Mouse (Mus musculus): Measurements from ENCODE around the gene Idh3g. TPM values are rescaled to one million over a fixed set of nuclear protein-coding genes. Genes with fewer than 3 reads are reported as not detected.

Idh3g gene
- 224 and 230 TPM in 2 replicates for polyA plus RNA-seq (2015; fragmentation: Nextera tagmentation; extraction: Ambion mirVana)

DNA sequence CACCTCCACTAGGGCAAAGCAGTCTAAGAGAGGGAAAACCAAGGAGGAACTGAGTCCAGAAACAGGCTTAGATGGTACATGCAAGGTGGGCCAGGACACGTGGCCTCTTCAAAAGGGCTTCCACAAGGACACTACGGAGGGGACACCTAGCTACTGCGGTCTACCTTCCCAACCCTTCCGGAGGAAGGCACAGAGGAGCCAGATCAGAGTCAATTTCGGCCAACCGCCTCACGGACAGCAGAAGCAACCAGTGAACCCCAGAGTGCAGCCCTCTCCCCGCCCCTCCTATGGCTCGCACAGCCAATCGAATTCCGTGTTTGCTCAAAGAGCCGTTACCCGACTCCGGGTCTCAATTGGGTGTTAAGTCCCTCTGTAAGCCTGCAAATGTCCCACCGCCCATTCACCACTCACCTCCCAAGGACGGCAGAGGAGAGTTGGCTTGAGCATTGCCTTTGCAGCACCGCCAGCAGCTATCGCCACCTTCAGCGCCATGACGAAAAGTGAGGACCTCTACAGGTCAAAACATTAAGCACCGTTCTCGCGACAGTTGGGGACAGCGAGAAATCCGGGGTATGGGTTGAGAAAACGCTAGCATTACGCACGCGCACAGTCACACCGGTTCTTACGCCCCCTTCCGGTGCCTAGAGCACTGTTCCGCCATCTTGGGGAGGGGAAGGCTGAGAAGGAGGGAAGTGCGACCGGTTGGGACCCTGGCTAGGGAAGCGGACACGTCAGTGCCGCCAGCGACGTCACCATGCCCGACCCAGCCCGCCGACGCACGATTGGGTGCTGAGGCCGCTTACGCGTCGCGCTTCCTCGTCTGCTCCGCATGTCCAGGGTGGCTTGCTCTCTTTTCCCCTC is at the start of gene Idh3g, which contains the start of gene Ssr4:
Gene Idh3g (minus strand): TSS at position 534 of the 861 bp plus-strand sequence.
Gene Ssr4 (plus strand): TSS at position 665 of the 861 bp plus-strand sequence.
- Histone ChIP-seq H3K4me1 (peaks cover 31% of the 10 kb centered on the region), H3K9me3 (no peaks in the 10 kb centered on the region), H3K36me3 (peaks cover 7% of the 10 kb centered on the region; the same call in 1 of the 2 replicates), H3K4me2 (replicated peaks) (peak within 1 kb of the TSS; percentile 50), H3K4me3 (peak within 1 kb of the TSS; percentile 65), H3K9ac (replicated peaks) (peak within 1 kb of the TSS; percentile 67), H3K27ac (replicated peaks) (peak within 1 kb of the TSS; percentile 91), H3K27me3 (no peaks in the 10 kb centered on the region)
- WGBS, result 21% methylated on average over 52 of the region's 52 CpGs
- ATAC-seq (replicated peaks), result peak; percentile 97

DNA sequence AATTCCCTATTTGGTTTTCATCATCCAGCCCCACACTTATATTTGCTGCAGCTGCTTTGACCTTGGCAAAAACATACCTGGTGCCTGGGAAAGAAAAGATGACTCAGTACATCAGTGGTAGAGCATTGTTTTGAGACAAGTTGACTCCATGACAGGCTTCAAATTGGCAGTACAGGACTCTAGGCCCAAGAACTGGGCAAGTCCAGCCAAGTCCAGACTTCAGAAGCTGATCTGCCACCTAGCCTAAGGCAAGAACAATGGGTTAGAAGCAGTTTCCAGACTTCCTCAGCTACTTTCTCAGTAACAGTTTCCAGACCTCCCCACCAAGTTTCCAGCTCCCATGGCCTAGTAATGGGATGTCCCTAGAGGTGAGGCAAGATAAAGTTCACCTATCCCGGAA is 49.0 kb upstream of the Idh3g start:
- H3K4me2 ChIP-seq (replicated peaks), result no peak overlapping the region
- H3K36me3 ChIP-seq, result no peaks in the 10 kb centered on the region
- no peaks in the 10 kb centered on the region for H3K9me3 ChIP-seq
- no peaks in the 10 kb centered on the region for H3K27me3 ChIP-seq
- no peak overlapping the region for H3K27ac ChIP-seq (replicated peaks)
- no peak overlapping the region for H3K4me3 ChIP-seq
- WGBS, result 95% methylated on average over 1 of the region's 1 CpGs
- H3K4me1 ChIP-seq, result no peaks in the 10 kb centered on the region
- H3K9ac ChIP-seq (replicated peaks), result no peak overlapping the region
- ATAC-seq (replicated peaks), result no peak

DNA sequence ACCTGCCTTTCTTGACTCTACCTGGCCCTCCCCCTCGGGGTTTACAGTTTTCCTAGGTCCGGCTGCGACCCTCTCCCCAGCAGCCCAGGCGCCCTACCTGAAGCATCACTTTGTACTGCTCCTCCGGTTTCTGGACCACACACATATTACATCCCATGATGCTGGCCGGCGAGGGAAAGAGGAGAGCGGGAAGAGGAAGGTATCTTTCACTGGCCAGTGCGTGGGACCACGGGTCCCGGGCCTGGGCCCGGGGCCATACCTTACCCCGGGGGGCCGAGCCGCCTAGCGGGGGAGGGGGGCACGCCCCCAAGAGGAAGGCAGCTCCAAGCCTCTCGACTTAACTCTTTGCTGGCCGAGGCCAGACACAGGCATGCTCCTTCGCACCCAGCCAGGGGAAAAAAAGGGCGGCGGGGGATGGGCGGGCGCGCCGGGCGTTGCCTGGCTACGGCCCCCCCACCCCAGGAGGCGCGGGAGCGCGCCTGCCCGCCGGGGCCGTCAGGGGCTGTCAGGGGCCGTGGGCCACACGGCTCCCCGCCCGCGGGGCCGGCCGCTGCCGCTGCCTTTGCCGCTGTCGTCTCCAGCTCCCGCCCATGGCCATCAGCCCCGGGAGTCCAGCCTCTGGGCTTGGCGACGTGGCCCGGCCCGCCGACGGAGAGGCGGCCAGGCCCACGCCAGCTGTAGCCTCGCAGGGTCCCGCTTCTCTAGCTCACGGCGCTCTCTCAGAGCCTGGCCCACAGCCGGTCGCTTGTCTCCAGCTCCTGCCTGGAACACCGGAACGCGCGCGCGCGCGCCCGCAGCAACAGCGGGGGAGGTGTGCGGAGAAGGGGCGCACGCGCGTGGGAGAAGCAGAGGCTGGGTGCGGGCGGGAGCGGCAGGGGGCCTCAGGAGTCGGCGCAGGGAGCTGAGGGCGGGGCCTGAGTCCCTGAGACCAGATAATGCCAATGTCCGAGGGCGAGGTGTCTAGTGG is 37.8 kb upstream of the Idh3g start, which contains the start of gene Pdzd4:
Gene Pdzd4 (minus strand): TSS at position 785 of the 967 bp plus-strand sequence.
- H3K4me1 ChIP-seq, result peaks cover 19% of the 10 kb centered on the region
- H3K27ac ChIP-seq (replicated peaks), result peak within 1 kb of the TSS; percentile 93
- 29% methylated on average over 71 of the region's 84 CpGs for WGBS
- peak within 1 kb of the TSS; percentile 75 for H3K4me3 ChIP-seq
- H3K9me3 ChIP-seq, result no peaks in the 10 kb centered on the region
- H3K27me3 ChIP-seq, result no peaks in the 10 kb centered on the region
- peak within 1 kb of the TSS; percentile 93 for H3K9ac ChIP-seq (replicated peaks)
- ATAC-seq (replicated peaks), result peak; percentile 89
- no peaks in the 10 kb centered on the region for H3K36me3 ChIP-seq
- H3K4me2 ChIP-seq (replicated peaks), result peak within 1 kb of the TSS; percentile 63

DNA sequence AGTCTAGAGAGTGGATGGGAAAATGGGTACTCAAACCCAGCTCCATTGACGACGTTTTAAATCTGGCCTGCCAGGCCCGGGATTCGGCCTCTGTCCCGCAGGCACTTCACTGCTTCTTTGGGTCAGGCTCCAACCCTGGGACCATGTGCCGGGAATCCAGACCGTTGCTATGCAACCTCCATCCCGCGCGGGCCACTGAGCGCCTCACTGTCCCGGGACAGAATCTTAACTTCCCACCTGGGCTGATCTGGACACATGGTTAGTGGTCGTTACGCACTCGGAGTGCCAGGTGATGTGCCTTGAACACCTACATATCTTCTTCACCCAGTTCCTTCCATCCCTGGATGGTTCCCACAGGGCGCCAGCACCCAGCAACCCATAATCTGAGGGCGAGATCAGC is 37.0 kb upstream of the Idh3g start:
- Histone ChIP-seq H3K4me3 (peak overlapping the region; percentile 75), H3K4me1 (peaks cover 19% of the 10 kb centered on the region), H3K4me2 (replicated peaks) (peak overlapping the region; percentile 63), H3K36me3 (no peaks in the 10 kb centered on the region), H3K27me3 (no peaks in the 10 kb centered on the region), H3K9ac (replicated peaks) (peak overlapping the region; percentile 93), H3K9me3 (no peaks in the 10 kb centered on the region), H3K27ac (replicated peaks) (peak overlapping the region; percentile 93; the same call in 1 of the 2 replicates)
- peak; percentile 34 for ATAC-seq (replicated peaks)
- WGBS, result 20% methylated on average over 17 of the region's 17 CpGs

DNA sequence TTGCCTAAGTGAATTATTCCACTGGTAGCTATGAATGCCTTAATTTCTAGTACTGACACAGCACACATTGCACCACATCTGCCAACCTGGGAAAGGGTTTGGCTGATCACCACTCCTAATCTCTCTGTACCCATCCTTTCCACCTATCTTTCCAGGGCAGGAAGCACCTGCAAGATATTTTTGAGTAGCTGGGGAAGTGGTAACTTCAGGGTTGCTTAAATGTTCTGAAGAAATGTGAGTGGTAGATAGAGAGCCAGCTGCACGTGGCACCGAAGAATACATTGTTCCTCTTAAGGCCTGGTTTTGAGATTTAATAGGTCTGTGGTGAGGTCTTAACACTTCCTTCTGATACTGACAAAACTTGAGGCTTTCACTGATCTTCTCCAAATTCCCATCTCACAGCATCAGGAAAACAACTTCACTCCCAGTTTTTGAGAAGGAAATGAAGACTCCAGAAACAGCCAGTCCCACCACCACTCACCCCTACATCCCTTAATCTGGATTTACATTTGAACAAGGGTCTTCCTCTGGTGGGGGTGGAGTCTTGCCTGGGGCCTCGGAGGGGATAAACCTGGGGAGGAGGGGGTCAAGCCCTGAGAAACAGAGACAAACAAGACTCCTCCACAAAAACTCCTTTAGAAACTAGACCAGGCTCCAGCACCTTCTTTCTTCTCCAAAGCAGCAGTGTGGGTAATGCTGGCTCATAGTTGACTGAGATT is 30.1 kb upstream of the Idh3g start:
- Histone ChIP-seq H3K27me3 (no peaks in the 10 kb centered on the region), H3K4me1 (peaks cover 9% of the 10 kb centered on the region; the same call in 1 of the 2 replicates), H3K9ac (replicated peaks) (no peak overlapping the region), H3K27ac (replicated peaks) (no peak overlapping the region), H3K9me3 (no peaks in the 10 kb centered on the region), H3K36me3 (no peaks in the 10 kb centered on the region), H3K4me3 (no peak overlapping the region), H3K4me2 (replicated peaks) (no peak overlapping the region)
- ATAC-seq (replicated peaks), result no peak
- WGBS, result 55% methylated on average over 3 of the region's 3 CpGs

DNA sequence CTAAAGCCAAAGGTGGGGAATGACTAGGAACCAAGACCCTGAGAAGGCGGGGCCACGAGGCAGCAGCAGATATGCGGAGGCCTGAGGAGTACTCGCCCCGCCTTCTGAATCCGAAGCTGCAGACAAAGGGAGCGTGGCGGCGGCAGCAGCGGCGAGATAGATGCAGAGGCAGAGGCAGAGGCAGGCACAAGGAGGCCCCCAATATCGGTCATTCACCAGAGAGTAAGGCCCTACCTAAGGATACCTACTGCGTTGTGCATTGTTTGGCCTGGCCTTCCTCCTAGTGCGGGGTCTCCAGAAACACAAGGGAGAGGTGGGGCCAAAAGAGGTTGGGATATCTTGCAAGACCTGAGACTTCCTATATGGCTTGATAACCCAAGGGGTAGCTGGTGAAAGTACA is 28.4 kb upstream of the Idh3g start:
- Histone ChIP-seq H3K9ac (replicated peaks) (peak overlapping the region; percentile 56), H3K9me3 (no peaks in the 10 kb centered on the region), H3K4me3 (peak overlapping the region; percentile 39), H3K4me1 (peaks cover 5% of the 10 kb centered on the region; the same call in 1 of the 2 replicates), H3K27me3 (no peaks in the 10 kb centered on the region), H3K27ac (replicated peaks) (peak overlapping the region; percentile 66), H3K4me2 (replicated peaks) (peak overlapping the region; percentile 50), H3K36me3 (no peaks in the 10 kb centered on the region)
- 17% methylated on average over 14 of the region's 14 CpGs for WGBS
- peak; percentile 90 for ATAC-seq (replicated peaks)

DNA sequence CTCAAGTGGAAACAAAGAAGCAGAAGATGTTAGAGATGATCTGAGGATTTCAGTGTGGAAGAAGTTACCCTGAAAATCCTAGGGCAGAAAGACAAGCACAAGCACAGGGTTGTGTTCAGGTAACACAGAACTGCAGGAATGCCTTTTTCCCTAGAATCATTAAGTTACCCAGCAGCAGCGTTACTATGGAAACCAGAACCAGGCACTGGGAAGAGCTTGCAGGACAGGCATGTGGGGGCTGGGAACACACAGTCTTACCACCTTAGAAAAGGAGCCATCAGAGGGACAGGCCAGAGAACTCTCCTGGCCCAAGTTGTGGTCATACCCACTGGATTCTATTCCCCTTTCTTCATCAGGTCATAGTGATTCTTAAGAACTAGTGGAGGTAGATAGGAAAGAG is 19.1 kb upstream of the Idh3g start:
- Histone ChIP-seq H3K4me3 (no peak overlapping the region), H3K36me3 (no peaks in the 10 kb centered on the region), H3K4me1 (no peaks in the 10 kb centered on the region), H3K9ac (replicated peaks) (no peak overlapping the region), H3K4me2 (replicated peaks) (no peak overlapping the region), H3K27ac (replicated peaks) (no peak overlapping the region; the same call in 1 of the 2 replicates), H3K9me3 (no peaks in the 10 kb centered on the region), H3K27me3 (no peaks in the 10 kb centered on the region)
- no peak for ATAC-seq (replicated peaks)
- 85% methylated on average over 1 of the region's 1 CpGs for WGBS

DNA sequence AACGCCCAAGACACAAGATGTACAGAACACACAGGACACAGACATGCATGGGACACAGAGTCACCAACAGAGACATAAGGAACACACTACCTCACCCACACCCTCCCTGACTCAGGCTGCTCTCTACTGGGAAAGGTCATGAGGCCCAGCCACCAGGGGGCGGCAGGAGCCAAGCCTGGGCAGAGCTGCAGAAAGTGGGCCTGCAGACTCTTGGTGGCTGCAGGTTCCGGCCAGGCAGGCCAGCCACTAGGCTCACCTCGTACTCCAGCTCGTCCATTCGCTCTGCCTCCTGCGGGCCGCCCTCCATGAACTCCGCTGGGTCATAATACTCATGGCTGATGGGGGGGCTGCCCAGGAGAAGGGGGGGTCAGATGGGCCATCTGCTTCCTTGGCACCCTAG is 11.8 kb upstream of the Idh3g start:
- H3K4me1 ChIP-seq, result no peaks in the 10 kb centered on the region
- no peaks in the 10 kb centered on the region for H3K27me3 ChIP-seq
- no peak overlapping the region for H3K27ac ChIP-seq (replicated peaks)
- WGBS, result 31% methylated on average over 9 of the region's 9 CpGs
- H3K36me3 ChIP-seq, result peaks cover 5% of the 10 kb centered on the region; the same call in 1 of the 2 replicates
- H3K9ac ChIP-seq (replicated peaks), result no peak overlapping the region
- H3K4me3 ChIP-seq, result no peak overlapping the region
- H3K9me3 ChIP-seq, result no peaks in the 10 kb centered on the region
- ATAC-seq (replicated peaks), result peak; percentile 67
- no peak overlapping the region for H3K4me2 ChIP-seq (replicated peaks)

DNA sequence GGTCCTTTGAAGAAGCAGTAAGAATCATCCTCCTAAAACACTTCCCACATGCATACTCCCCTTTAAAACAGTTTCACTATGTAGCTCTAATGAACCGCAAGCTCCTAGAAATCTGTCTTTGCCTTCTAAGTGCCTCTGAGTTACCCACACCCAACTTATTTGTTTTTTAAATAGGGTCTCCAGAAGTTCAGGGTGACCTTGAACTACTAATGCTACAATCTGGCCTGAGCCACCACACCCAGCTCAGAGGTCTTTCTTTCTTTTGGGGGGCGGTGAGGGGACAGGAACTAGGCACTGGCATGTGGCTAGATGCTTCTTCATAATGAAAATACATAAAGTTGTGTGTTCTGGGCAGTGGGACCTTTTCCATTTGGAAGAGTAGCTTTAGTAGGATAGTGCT is 10.8 kb upstream of the Idh3g start:
- H3K27me3 ChIP-seq, result no peaks in the 10 kb centered on the region
- no peaks in the 10 kb centered on the region for H3K9me3 ChIP-seq
- 96% methylated on average over 2 of the region's 2 CpGs for WGBS
- peaks cover 5% of the 10 kb centered on the region; the same call in 1 of the 2 replicates for H3K36me3 ChIP-seq
- no peak overlapping the region for H3K9ac ChIP-seq (replicated peaks)
- no peak overlapping the region for H3K4me3 ChIP-seq
- ATAC-seq (replicated peaks), result no peak
- H3K4me2 ChIP-seq (replicated peaks), result no peak overlapping the region
- H3K27ac ChIP-seq (replicated peaks), result no peak overlapping the region
- H3K4me1 ChIP-seq, result no peaks in the 10 kb centered on the region

DNA sequence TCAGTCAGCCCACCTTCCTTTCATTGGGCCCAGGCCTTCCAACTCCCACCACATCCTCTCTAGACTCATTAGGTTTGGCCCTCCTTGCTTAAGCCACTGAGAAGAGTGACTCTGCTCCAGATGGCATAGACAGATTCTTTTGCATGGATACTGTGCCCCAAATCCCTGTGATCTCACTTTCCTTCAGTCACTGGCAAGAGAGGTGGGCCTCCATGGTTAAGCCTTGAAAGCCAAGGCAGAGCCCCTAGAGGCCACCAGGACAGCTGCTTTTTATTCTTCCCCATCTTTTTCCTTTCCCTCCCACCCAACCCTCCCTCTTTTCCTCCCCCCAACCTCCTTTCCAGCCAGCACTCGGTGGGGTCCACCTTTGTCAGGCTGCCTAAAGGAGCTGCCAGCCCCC is 6.8 kb upstream of the Idh3g start:
- peaks cover 12% of the 10 kb centered on the region; the same call in 1 of the 2 replicates for H3K36me3 ChIP-seq
- H3K4me3 ChIP-seq, result no peak overlapping the region
- ATAC-seq (replicated peaks), result 0 out of 2 replicates have a peak, but pooled peaks have one; percentile 21
- no peaks in the 10 kb centered on the region for H3K27me3 ChIP-seq
- peaks cover 6% of the 10 kb centered on the region for H3K4me1 ChIP-seq
- no peak overlapping the region for H3K4me2 ChIP-seq (replicated peaks)
- no peak overlapping the region for H3K9ac ChIP-seq (replicated peaks)
- H3K27ac ChIP-seq (replicated peaks), result no peak overlapping the region
- no peaks in the 10 kb centered on the region for H3K9me3 ChIP-seq
- WGBS, result no CpG with 5 or more reads among the region's 1 CpGs

DNA sequence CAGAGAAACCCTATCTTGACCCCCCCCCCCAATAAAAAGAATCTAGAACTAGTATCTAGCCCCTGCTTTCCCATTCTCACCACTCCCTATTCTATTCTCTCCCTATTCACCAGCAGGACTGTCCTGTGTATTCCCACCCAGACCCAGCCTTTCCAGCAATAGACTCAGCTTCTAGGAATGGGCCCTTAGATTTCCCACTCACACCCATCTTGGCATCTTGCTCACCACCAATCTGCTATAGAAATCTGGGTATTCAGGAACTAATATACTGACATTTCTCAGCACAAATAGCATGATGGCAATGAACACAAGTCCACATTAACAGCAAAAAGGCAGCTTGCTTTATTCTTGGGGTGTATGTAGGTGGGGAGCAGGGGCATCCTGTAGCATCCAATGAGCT is 6.3 kb upstream of the Idh3g start:
- H3K27me3 ChIP-seq, result no peaks in the 10 kb centered on the region
- ATAC-seq (replicated peaks), result no peak
- H3K4me2 ChIP-seq (replicated peaks), result no peak overlapping the region
- no peak overlapping the region for H3K27ac ChIP-seq (replicated peaks)
- H3K4me1 ChIP-seq, result peaks cover 10% of the 10 kb centered on the region
- H3K36me3 ChIP-seq, result peaks cover 12% of the 10 kb centered on the region; the same call in 1 of the 2 replicates
- no peak overlapping the region for H3K9ac ChIP-seq (replicated peaks)
- no peaks in the 10 kb centered on the region for H3K9me3 ChIP-seq
- H3K4me3 ChIP-seq, result no peak overlapping the region

Data from forebrain, embryonic 15.5 days (tissue).